10 mouse cellular contexts compared by ENCODE assay signal in the genomic region with DNA sequence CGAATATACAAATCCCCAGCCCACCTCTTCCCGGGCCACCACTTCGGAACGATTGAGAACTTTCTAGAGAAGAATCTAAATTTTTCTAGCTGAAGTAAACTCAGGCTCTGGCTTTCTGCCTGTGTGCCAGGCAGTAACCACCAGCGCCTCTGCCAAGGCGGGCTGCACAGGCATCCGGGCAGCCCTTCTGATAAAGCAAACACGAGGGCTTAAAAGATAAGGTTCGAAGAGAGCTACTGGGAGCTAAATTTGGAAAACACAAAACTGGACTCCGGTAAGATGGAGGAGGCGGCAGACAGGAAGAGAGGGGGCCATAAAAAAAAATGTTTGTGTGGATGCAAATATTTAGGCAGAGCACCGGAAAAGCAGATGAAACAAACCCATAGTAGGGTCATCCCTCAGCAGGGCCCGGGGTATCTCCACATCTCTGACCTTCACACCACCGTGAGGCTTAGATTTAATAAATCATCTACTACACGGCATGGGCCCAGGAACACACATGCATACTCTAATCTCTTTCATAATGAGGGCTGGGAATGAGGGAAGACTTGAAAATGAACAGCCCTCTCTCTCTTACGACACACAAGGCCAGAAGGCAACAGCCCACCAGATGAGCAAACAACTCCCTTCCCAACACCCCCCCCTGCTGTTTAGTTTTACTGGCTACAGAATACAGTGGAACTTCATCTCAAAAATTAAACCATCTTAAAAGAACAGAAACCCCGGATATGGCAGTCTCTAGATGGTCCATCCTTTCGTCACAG.
DNase-seq lines count a peak whose midpoint lies in the region; ATAC-seq lines count a peak whose summit lies in the region.
"Had no signal": no experiment of that assay in that cellular context is flagged by ENCODE, and none has a peak within 500 bp of the region (broad histone marks: within the 10 kb centered on the region; RNA-seq: fewer than 3 reads in every experiment).

No protein-coding gene starts in this region.

- peak overlapping the region; percentile 95 for H3K27ac ChIP-seq in heart, embryonic 16.5 days (ENCODE audit: low read length)
- peak overlapping the region; percentile 65 for H3K27ac ChIP-seq in liver, embryonic 12.5 days
- peak overlapping the region; percentile 86 for H3K27ac ChIP-seq in stomach, embryonic 15.5 days
- H3K27ac ChIP-seq in hindbrain, embryonic 14.5 days: no peak overlapping the region

- peak; percentile 35 for DNase-seq in ovary, postnatal 36 days (ENCODE audit: low spot score)
- DNase-seq in ovary, postnatal 10 days (ENCODE audit: low spot score): no peak
- no peak for DNase-seq in hindbrain, embryonic 14.5 days (ENCODE audit: low spot score)
- no peak for DNase-seq in retina, postnatal 1 day
- DNase-seq in right cerebral cortex, postnatal 14 days: no peak
- DNase-seq: gastrocnemius, postnatal 10 days; right cerebral cortex, adult 18-20 months had no signal

- H3K4me2 ChIP-seq in heart, embryonic 16.5 days (ENCODE audit: low read depth, low read length): peak overlapping the region; percentile 51
- 0 out of 2 replicates have a peak overlapping the region, but pooled peaks have one; percentile 4 for H3K4me2 ChIP-seq in liver, embryonic 12.5 days
- peak overlapping the region; percentile 40 for H3K4me2 ChIP-seq in stomach, embryonic 15.5 days
- H3K4me2 ChIP-seq in hindbrain, embryonic 14.5 days (replicated peaks): no peak overlapping the region

- 25% methylated on average over 18 of the region's 18 CpGs for WGBS in heart, embryonic 16.5 days
- 62% methylated on average over 18 of the region's 18 CpGs for WGBS in liver, embryonic 12.5 days (ENCODE audit: insufficient replicate concordance)
- WGBS in stomach, embryonic 15.5 days: 34% methylated on average over 18 of the region's 18 CpGs
- 88% methylated on average over 18 of the region's 18 CpGs for WGBS in hindbrain, embryonic 14.5 days

- no peaks in the 10 kb centered on the region for H3K9me3 ChIP-seq in heart, embryonic 16.5 days (replicated peaks; ENCODE audit: control insufficient read depth, low read length)
- no peaks in the 10 kb centered on the region for H3K9me3 ChIP-seq in liver, embryonic 12.5 days (replicated peaks)
- no peaks in the 10 kb centered on the region for H3K9me3 ChIP-seq in stomach, embryonic 15.5 days
- no peaks in the 10 kb centered on the region for H3K9me3 ChIP-seq in hindbrain, embryonic 14.5 days (ENCODE audit: control insufficient read depth, low read length)

- ATAC-seq in heart, embryonic 16.5 days (replicated peaks; ENCODE audit: extremely low read depth, insufficient read depth, low FRiP score): peak; percentile 90
- ATAC-seq in liver, embryonic 12.5 days: no peak
- ATAC-seq in stomach, embryonic 15.5 days (ENCODE audit: insufficient read depth, low FRiP score, low read depth): 0 out of 2 replicates have a peak, but pooled peaks have one; percentile 47
- ATAC-seq in hindbrain, embryonic 14.5 days (ENCODE audit: low FRiP score): no peak

- H3K4me3 ChIP-seq in heart, embryonic 16.5 days (ENCODE audit: low read length): peak overlapping the region; percentile 15
- no peak overlapping the region for H3K4me3 ChIP-seq in liver, embryonic 12.5 days
- H3K4me3 ChIP-seq in stomach, embryonic 15.5 days (replicated peaks): no peak overlapping the region
- H3K4me3 ChIP-seq in hindbrain, embryonic 14.5 days (replicated peaks; ENCODE audit: low read length): no peak overlapping the region

- H3K36me3 ChIP-seq in heart, embryonic 16.5 days (ENCODE audit: control insufficient read depth, insufficient read depth): no peaks in the 10 kb centered on the region
- no peaks in the 10 kb centered on the region for H3K36me3 ChIP-seq in liver, embryonic 12.5 days
- no peaks in the 10 kb centered on the region for H3K36me3 ChIP-seq in stomach, embryonic 15.5 days
- H3K36me3 ChIP-seq in hindbrain, embryonic 14.5 days (replicated peaks; ENCODE audit: control insufficient read depth, insufficient read depth): no peaks in the 10 kb centered on the region

- no peaks in the 10 kb centered on the region for H3K27me3 ChIP-seq in heart, embryonic 16.5 days (ENCODE audit: control insufficient read depth, insufficient read depth, low read length)
- no peaks in the 10 kb centered on the region for H3K27me3 ChIP-seq in liver, embryonic 12.5 days (replicated peaks)
- no peaks in the 10 kb centered on the region for H3K27me3 ChIP-seq in stomach, embryonic 15.5 days (replicated peaks)
- no peaks in the 10 kb centered on the region for H3K27me3 ChIP-seq in hindbrain, embryonic 14.5 days (ENCODE audit: control insufficient read depth, insufficient read depth, low read length)

- H3K9ac ChIP-seq in heart, embryonic 16.5 days (ENCODE audit: low read length): peak overlapping the region; percentile 62
- H3K9ac ChIP-seq in liver, embryonic 12.5 days: no peak overlapping the region
- no peak overlapping the region for H3K9ac ChIP-seq in stomach, embryonic 15.5 days
- no peak overlapping the region for H3K9ac ChIP-seq in hindbrain, embryonic 14.5 days

- H3K4me1 ChIP-seq in heart, embryonic 16.5 days (ENCODE audit: control insufficient read depth, insufficient read depth, low read length): peaks cover 42% of the 10 kb centered on the region
- peaks cover 3% of the 10 kb centered on the region; the same call in 1 of the 2 replicates for H3K4me1 ChIP-seq in liver, embryonic 12.5 days
- peaks cover 16% of the 10 kb centered on the region; the same call in 1 of the 2 replicates for H3K4me1 ChIP-seq in stomach, embryonic 15.5 days
- no peaks in the 10 kb centered on the region for H3K4me1 ChIP-seq in hindbrain, embryonic 14.5 days (replicated peaks; ENCODE audit: control insufficient read depth, insufficient read depth, low read length)

Comparison
In these comparisons a context has a peak if more than half of its experiments do, and no peak if none do; other contexts are left out.
1. ATAC-seq: peak in heart, embryonic 16.5 days (single experiment) and stomach, embryonic 15.5 days (single experiment); none in liver, embryonic 12.5 days (single experiment) and hindbrain, embryonic 14.5 days (single experiment).